Mouse (Mus musculus) neural tube, embryonic 15.5 days (tissue): ENCODE data around the gene Awat1. TPM values are rescaled to one million over a fixed set of nuclear protein-coding genes. Genes with fewer than 3 reads are reported as not detected.
A peak's percentile ranks its signal among the peaks of the same experiment; 100 is the strongest.

ENCODE experiments used
- ATAC-seq: fragments of 200-750 bp; cut with Nextera tagmentation; 2 replicates; pipeline ENCODE4 v1.8.0; 2017; ENCODE audit warnings: mild to moderate bottlenecking, moderate TSS enrichment, moderate library complexity; ENCODE audit not compliant: low FRiP score
- H3K27ac ChIP-seq: fragments of 300-500 bp; sonication (generic); replicated peaks from 2 replicates; pipeline ENCODE4 v1.5.1; 2015; ENCODE audit warnings: mild to moderate bottlenecking, inconsistent platforms
- H3K27me3 ChIP-seq: fragments of 300-500 bp; sonication (generic); replicated peaks from 2 replicates; pipeline ENCODE4 v1.6.1; 2015; ENCODE audit warnings: inconsistent platforms
- H3K36me3 ChIP-seq: fragments of 300-500 bp; sonication (generic); 2 replicates; pipeline ENCODE4 v1.6.1; 2015; ENCODE audit warnings: inconsistent platforms
- H3K4me1 ChIP-seq: fragments of 300-500 bp; sonication (generic); 2 replicates; pipeline ENCODE4 v1.6.1; 2015; ENCODE audit warnings: inconsistent platforms
- H3K4me2 ChIP-seq: fragments of 300-500 bp; sonication (generic); 2 replicates; pipeline ENCODE4 v1.6.1; 2015; ENCODE audit warnings: inconsistent platforms, mild to moderate bottlenecking, moderate library complexity
- H3K4me3 ChIP-seq: fragments of 300-500 bp; sonication (generic); replicated peaks from 2 replicates; pipeline ENCODE4 v1.5.1; 2015; ENCODE audit warnings: mild to moderate bottlenecking, inconsistent platforms
- H3K9ac ChIP-seq: fragments of 300-500 bp; sonication (generic); replicated peaks from 2 replicates; pipeline ENCODE4 v1.6.1; 2015; ENCODE audit warnings: mild to moderate bottlenecking, inconsistent platforms
- H3K9me3 ChIP-seq: fragments of 300-500 bp; sonication (generic); replicated peaks from 2 replicates; pipeline ENCODE4 v1.6.1; 2016; ENCODE audit warnings: inconsistent platforms
- WGBS: fragments of 180-500 bp; shearing (Covaris S2); methylation state at CpG from one replicate; pipeline ENCODE4 v1.1.7; 2015; ENCODE audit warnings: mixed read lengths; 5-methylcytosine and 5-hydroxymethylcytosine counted together
- polyA plus RNA-seq: library from polyadenylated mRNA; unstranded; fragments of >200 nt; fragmentation: Nextera tagmentation; extraction: Ambion mirVana; gene quantifications from 2 replicates; pipeline ENCODE4 v1.2.1, GENCODE M21; 2015

Gene Awat1
- not detected in 2 replicates for polyA plus RNA-seq

- H3K27me3 ChIP-seq: no peaks in the 10 kb centered on the region
- 70% methylated on average over 1 of the region's 1 CpGs for WGBS
- ATAC-seq: no peak
Observed at GRCm38 (mm10) chrX:100571951-100572350, at the start of gene Awat1. Gene Awat1, plus strand, starts transcription at chrX:100572251.

GRCm38 (mm10) chrX:100524471-100524870 is 47.6 kb upstream of the Awat1 start, which contains the start of gene Dgat2l6:
Gene Dgat2l6, plus strand, starts transcription at chrX:100524838.
- H3K4me1 ChIP-seq: no peaks in the 10 kb centered on the region
- H3K27me3 ChIP-seq: 0 out of 2 replicates have a peak, but pooled peaks cover 3% of the 10 kb centered on the region
- H3K9me3 ChIP-seq: no peaks in the 10 kb centered on the region
- no peaks in the 10 kb centered on the region for H3K36me3 ChIP-seq
- 86% methylated on average over 4 of the region's 4 CpGs for WGBS
- H3K4me3 ChIP-seq: no peak within 1 kb of the TSS
- no peak within 1 kb of the TSS for H3K9ac ChIP-seq
- H3K27ac ChIP-seq: no peak within 1 kb of the TSS
- H3K4me2 ChIP-seq: no peak within 1 kb of the TSS
- ATAC-seq: no peak

More at GRCm38 (mm10) chrX:100571951-100572350, at the start of gene Awat1:
- no peak within 1 kb of the TSS for H3K9ac ChIP-seq
- H3K4me3 ChIP-seq: no peak within 1 kb of the TSS
- no peaks in the 10 kb centered on the region for H3K4me1 ChIP-seq
- no peaks in the 10 kb centered on the region for H3K9me3 ChIP-seq
- no peak within 1 kb of the TSS for H3K27ac ChIP-seq
- H3K36me3 ChIP-seq: no peaks in the 10 kb centered on the region
- H3K4me2 ChIP-seq: no peak within 1 kb of the TSS

GRCm38 (mm10) chrX:100556026-100556425 is 16.0 kb upstream of the Awat1 start:
- H3K36me3 ChIP-seq: no peaks in the 10 kb centered on the region
- H3K4me3 ChIP-seq: no peak overlapping the region
- no peaks in the 10 kb centered on the region; the same call in 1 of the 2 replicates for H3K27me3 ChIP-seq
- H3K4me2 ChIP-seq: no peak overlapping the region
- no peaks in the 10 kb centered on the region for H3K9me3 ChIP-seq
- no peak overlapping the region for H3K9ac ChIP-seq
- ATAC-seq: no peak
- H3K27ac ChIP-seq: no peak overlapping the region
- no peaks in the 10 kb centered on the region for H3K4me1 ChIP-seq
- 80% methylated on average over 3 of the region's 3 CpGs for WGBS

GRCm38 (mm10) chrX:100565696-100566095 is 6.4 kb upstream of the Awat1 start:
- no peak overlapping the region for H3K4me2 ChIP-seq
- no peaks in the 10 kb centered on the region for H3K4me1 ChIP-seq
- no peaks in the 10 kb centered on the region for H3K9me3 ChIP-seq
- no peak overlapping the region for H3K4me3 ChIP-seq
- no peak overlapping the region for H3K9ac ChIP-seq
- no peaks in the 10 kb centered on the region for H3K27me3 ChIP-seq
- no peak overlapping the region for H3K27ac ChIP-seq
- no peaks in the 10 kb centered on the region for H3K36me3 ChIP-seq
- WGBS: 85% methylated on average over 3 of the region's 3 CpGs
- no peak for ATAC-seq

GRCm38 (mm10) chrX:100594791-100595190 is 22.7 kb downstream of the Awat1 start, which contains the start of gene P2ry4:
Gene P2ry4, minus strand, starts transcription at chrX:100594869.
- 74% methylated on average over 4 of the region's 4 CpGs for WGBS
- Histone ChIP-seq H3K36me3 (no peaks in the 10 kb centered on the region), H3K27ac (no peak within 1 kb of the TSS), H3K4me1 (no peaks in the 10 kb centered on the region), H3K4me2 (no peak within 1 kb of the TSS), H3K9ac (no peak within 1 kb of the TSS), H3K9me3 (no peaks in the 10 kb centered on the region), H3K4me3 (no peak within 1 kb of the TSS), H3K27me3 (peaks cover 8% of the 10 kb centered on the region)
- ATAC-seq: no peak

- peaks cover 11% of the 10 kb centered on the region for H3K27me3 ChIP-seq
- no peaks in the 10 kb centered on the region for H3K36me3 ChIP-seq
- ATAC-seq: no peak
- H3K4me3 ChIP-seq: no peak overlapping the region
- H3K27ac ChIP-seq: no peak overlapping the region
- H3K4me2 ChIP-seq: no peak overlapping the region
- WGBS: 27% methylated on average over 5 of the region's 5 CpGs
- H3K9me3 ChIP-seq: no peaks in the 10 kb centered on the region
- no peaks in the 10 kb centered on the region for H3K4me1 ChIP-seq
- H3K9ac ChIP-seq: no peak overlapping the region
Observed at GRCm38 (mm10) chrX:100597439-100597838, 25.4 kb downstream of the Awat1 start.

- 66% methylated on average over 4 of the region's 4 CpGs for WGBS
Observed at GRCm38 (mm10) chrX:100599755-100600154, 27.7 kb downstream of the Awat1 start.

GRCm38 (mm10) chrX:100605314-100605713 is 33.3 kb downstream of the Awat1 start, which contains the start of gene Arr3:
Gene Arr3, plus strand, starts transcription at chrX:100605497.
- no peak within 1 kb of the TSS for H3K9ac ChIP-seq
- no peak within 1 kb of the TSS for H3K27ac ChIP-seq
- no peak within 1 kb of the TSS for H3K4me2 ChIP-seq
- H3K4me3 ChIP-seq: no peak within 1 kb of the TSS
- WGBS: 80% methylated on average over 1 of the region's 1 CpGs
- no peaks in the 10 kb centered on the region for H3K4me1 ChIP-seq
- ATAC-seq: no peak
- 0 out of 2 replicates have a peak, but pooled peaks cover 9% of the 10 kb centered on the region for H3K27me3 ChIP-seq
- no peaks in the 10 kb centered on the region for H3K36me3 ChIP-seq
- no peaks in the 10 kb centered on the region for H3K9me3 ChIP-seq

More at GRCm38 (mm10) chrX:100599755-100600154, 27.7 kb downstream of the Awat1 start:
- Histone ChIP-seq H3K4me3 (no peak overlapping the region), H3K36me3 (no peaks in the 10 kb centered on the region), H3K9ac (no peak overlapping the region), H3K4me2 (no peak overlapping the region), H3K27ac (no peak overlapping the region), H3K27me3 (peaks cover 16% of the 10 kb centered on the region), H3K4me1 (no peaks in the 10 kb centered on the region), H3K9me3 (no peaks in the 10 kb centered on the region)
- no peak for ATAC-seq

- H3K4me1 ChIP-seq: no peaks in the 10 kb centered on the region
- H3K27me3 ChIP-seq: peaks cover 7% of the 10 kb centered on the region; the same call in 1 of the 2 replicates
- no peak overlapping the region for H3K27ac ChIP-seq
- WGBS: 64% methylated on average over 3 of the region's 3 CpGs
- H3K4me3 ChIP-seq: no peak overlapping the region
- ATAC-seq: no peak
- no peak overlapping the region for H3K4me2 ChIP-seq
- H3K36me3 ChIP-seq: 0 out of 2 replicates have a peak, but pooled peaks cover under 1% of the 10 kb centered on the region
- H3K9me3 ChIP-seq: no peaks in the 10 kb centered on the region
- H3K9ac ChIP-seq: no peak overlapping the region
Observed at GRCm38 (mm10) chrX:100618488-100618887, 46.4 kb downstream of the Awat1 start.

GRCm38 (mm10) chrX:100621366-100621765 is 49.3 kb downstream of the Awat1 start:
- Histone ChIP-seq H3K36me3 (0 out of 2 replicates have a peak, but pooled peaks cover 4% of the 10 kb centered on the region), H3K27ac (no peak overlapping the region), H3K4me2 (no peak overlapping the region), H3K9me3 (no peaks in the 10 kb centered on the region), H3K4me1 (peaks cover 9% of the 10 kb centered on the region), H3K4me3 (no peak overlapping the region), H3K27me3 (no peaks in the 10 kb centered on the region), H3K9ac (no peak overlapping the region)
- WGBS: 57% methylated on average over 2 of the region's 2 CpGs
- no peak for ATAC-seq

GRCm38 (mm10) chrX:100624242-100624641 is 52.2 kb downstream of the Awat1 start:
- Histone ChIP-seq H3K9me3 (no peaks in the 10 kb centered on the region), H3K36me3 (0 out of 2 replicates have a peak, but pooled peaks cover 4% of the 10 kb centered on the region), H3K4me3 (no peak overlapping the region), H3K27ac (no peak overlapping the region), H3K4me1 (peaks cover 10% of the 10 kb centered on the region), H3K27me3 (no peaks in the 10 kb centered on the region), H3K4me2 (no peak overlapping the region), H3K9ac (no peak overlapping the region)
- 86% methylated on average over 4 of the region's 4 CpGs for WGBS
- ATAC-seq: no peak

GRCm38 (mm10) chrX:100625146-100625545 is 53.1 kb downstream of the Awat1 start:
- H3K9me3 ChIP-seq: no peaks in the 10 kb centered on the region
- H3K4me3 ChIP-seq: peak overlapping the region; percentile 50
- H3K4me1 ChIP-seq: peaks cover 10% of the 10 kb centered on the region
- 0 out of 2 replicates have a peak, but pooled peaks cover 4% of the 10 kb centered on the region for H3K36me3 ChIP-seq
- H3K27ac ChIP-seq: no peak overlapping the region
- peak overlapping the region; percentile 84 for H3K4me2 ChIP-seq
- peak; percentile 21; the same call in 1 of the 2 replicates for ATAC-seq
- H3K27me3 ChIP-seq: no peaks in the 10 kb centered on the region
- 43% methylated on average over 7 of the region's 7 CpGs for WGBS
- no peak overlapping the region for H3K9ac ChIP-seq
